Mouse (Mus musculus): ENCODE measurements around the gene Wiz. TPM values are rescaled to one million over a fixed set of nuclear protein-coding genes. Genes with fewer than 3 reads are reported as not detected.

Gene Wiz
- polyA plus RNA-seq, 1 experiment from 2014 or later: 6.2 TPM

DNA sequence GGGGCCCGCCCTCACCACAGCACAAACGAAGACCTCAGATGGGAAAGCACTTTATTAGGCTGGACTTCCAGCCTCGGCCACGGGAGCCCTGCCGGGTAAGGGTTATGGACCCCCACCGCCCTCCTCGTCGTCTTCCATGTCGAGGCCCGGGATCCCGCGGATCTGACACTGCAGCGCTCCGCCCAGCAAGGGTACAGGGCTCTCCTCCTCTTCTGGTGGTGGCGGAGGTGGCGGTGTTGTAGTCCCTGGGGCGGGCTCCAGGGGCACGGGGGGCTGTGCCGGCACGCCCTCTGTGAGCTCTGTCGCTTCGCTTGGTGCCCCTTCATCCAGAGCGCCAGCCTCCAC is 67.9 kb downstream of the Wiz start:
- H3K27me3 ChIP-seq: no peaks in the 10 kb centered on the region
- H3K27ac ChIP-seq (replicated peaks): peak overlapping the region; percentile 95
- peak; percentile 71 for ATAC-seq (ENCODE audit: insufficient read depth)
- peak overlapping the region; percentile 81 for H3K9ac ChIP-seq
- H3K4me3 ChIP-seq (replicated peaks): peak overlapping the region; percentile 96
- peak overlapping the region; percentile 91 for H3K4me2 ChIP-seq
- peaks cover 51% of the 10 kb centered on the region for H3K36me3 ChIP-seq (replicated peaks)
- H3K9me3 ChIP-seq (replicated peaks): no peaks in the 10 kb centered on the region
- peaks cover 41% of the 10 kb centered on the region for H3K4me1 ChIP-seq (replicated peaks)
- 0% methylated on average over 23 of the region's 23 CpGs for WGBS (ENCODE audit: insufficient replicate concordance)

DNA sequence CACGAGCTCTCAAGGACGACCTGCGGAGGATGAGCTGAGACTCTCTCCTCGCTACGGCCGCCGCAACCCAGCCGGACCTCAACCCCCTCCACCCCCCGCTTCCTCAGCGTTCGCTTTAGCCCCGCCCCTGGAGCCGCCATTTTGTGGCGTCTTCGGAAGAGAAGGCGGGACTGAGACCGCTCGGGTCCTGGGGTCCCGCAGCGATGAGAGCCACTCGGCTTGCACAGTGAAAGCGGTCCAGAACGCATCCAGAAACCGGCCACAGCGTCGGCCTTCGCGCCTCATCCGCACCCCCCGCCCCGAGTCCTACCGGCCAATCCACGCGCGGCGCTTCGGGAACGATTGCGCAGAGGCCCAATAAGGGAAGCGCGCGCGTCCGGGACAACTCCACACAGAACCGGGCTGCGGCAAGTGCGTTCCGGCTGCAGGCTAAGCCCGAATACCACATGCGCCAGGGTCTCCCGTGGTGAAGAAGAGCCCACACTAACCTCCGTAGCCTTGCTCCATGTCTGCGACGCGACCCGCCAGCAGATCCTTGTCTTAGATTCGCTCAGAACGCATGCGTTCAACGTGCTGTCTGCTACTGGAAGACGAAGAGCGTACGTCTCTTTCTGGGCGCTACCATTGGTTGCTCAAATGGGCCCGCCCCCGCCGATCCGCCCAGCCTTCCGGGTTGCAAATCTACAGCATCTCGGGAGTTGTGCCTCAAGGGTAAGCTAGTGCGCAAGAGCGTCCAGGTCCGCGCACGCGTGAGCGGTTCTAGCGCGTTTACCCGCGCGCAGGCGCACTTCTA is 68.4 kb downstream of the Wiz start, which contains the start of gene Akap8:
Gene Akap8 (minus strand): TSS at position 642 of the 793 bp plus-strand sequence.
- H3K9me3 ChIP-seq (replicated peaks): no peaks in the 10 kb centered on the region
- H3K4me3 ChIP-seq (replicated peaks): peak within 1 kb of the TSS; percentile 96
- peak within 1 kb of the TSS; percentile 82 for H3K9ac ChIP-seq
- under 1% methylated on average over 82 of the region's 83 CpGs for WGBS (ENCODE audit: insufficient replicate concordance)
- no peaks in the 10 kb centered on the region for H3K27me3 ChIP-seq
- peaks cover 46% of the 10 kb centered on the region for H3K4me1 ChIP-seq (replicated peaks)
- ATAC-seq (ENCODE audit: insufficient read depth): peak; percentile 95
- H3K4me2 ChIP-seq: peak within 1 kb of the TSS; percentile 91
- peak within 1 kb of the TSS; percentile 95 for H3K27ac ChIP-seq (replicated peaks)
- H3K36me3 ChIP-seq (replicated peaks): peaks cover 51% of the 10 kb centered on the region

DNA sequence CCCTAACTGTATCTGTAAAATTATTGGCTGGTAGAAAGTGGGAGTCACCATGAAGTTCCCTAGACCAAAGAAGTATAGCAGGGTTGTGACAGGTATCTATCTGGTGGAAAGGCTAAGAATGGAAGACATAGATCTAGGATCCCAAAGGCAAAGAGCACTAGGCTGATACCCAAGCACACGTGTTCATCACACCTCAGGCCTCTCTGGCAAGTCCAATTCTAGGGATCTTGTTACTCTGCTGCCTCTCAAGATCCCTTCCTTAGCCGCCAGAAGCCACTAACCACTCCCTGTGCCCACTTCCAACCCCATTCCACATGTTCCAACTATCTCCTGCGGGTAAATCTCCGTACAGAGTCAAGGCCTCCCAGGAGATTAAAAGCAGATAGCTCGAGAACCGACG is 69.3 kb downstream of the Wiz start:
- Histone ChIP-seq H3K4me2 (peak overlapping the region; percentile 91), H3K27ac (replicated peaks) (peak overlapping the region; percentile 95), H3K4me3 (replicated peaks) (peak overlapping the region; percentile 96), H3K9me3 (replicated peaks) (no peaks in the 10 kb centered on the region), H3K9ac (peak overlapping the region; percentile 82), H3K27me3 (no peaks in the 10 kb centered on the region), H3K36me3 (replicated peaks) (peaks cover 56% of the 10 kb centered on the region), H3K4me1 (replicated peaks) (peaks cover 46% of the 10 kb centered on the region)
- 0% methylated on average over 7 of the region's 7 CpGs for WGBS (ENCODE audit: insufficient replicate concordance)
- no peak for ATAC-seq (ENCODE audit: insufficient read depth)

DNA sequence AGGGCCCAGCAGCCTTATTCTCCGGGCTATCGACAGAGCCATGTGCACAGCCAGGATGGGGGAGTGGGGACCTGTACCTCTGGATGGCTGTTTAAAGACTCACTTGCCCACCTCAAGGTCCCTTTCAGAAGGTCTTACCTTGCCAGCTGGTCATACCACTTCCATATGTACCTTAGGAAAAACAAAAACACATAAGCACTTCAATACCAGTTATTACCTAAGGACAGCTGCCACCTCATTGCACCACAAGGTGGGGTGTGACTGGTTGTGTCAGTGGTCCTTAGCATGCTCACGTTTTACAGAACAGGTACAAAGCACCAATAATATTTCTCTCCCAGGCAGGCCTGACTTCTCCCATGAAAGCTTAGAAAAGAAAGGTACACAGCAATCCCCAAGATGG is 71.5 kb downstream of the Wiz start:
- no peak overlapping the region for H3K9ac ChIP-seq

DNA sequence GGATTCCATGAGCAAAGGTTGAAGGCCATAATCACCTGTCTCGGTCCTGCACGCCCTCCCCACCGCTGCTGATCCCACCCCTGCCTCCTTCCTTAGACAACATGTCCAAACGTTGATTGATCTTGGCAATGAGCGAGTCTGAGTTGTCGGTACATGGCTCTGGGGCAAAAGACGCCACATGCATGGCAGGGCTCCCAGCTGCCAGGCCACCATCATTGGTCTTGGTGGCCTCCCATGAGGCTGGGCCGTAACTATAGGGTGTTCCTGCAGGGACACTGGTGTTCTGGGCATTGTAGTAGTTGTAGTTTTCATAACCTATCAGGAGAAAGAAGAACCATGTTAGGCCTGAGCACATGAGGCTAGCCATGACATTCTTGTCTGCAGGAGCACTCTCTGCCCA is 72.2 kb downstream of the Wiz start:
- 88% methylated on average over 8 of the region's 8 CpGs for WGBS (ENCODE audit: insufficient replicate concordance)
- peaks cover 66% of the 10 kb centered on the region for H3K36me3 ChIP-seq (replicated peaks)
- no peak overlapping the region for H3K27ac ChIP-seq (replicated peaks)

More for the DNA sequence above, 71.5 kb downstream of the Wiz start:
- 71% methylated on average over 3 of the region's 3 CpGs for WGBS (ENCODE audit: insufficient replicate concordance)
- no peak for ATAC-seq (ENCODE audit: insufficient read depth)
- Histone ChIP-seq H3K4me3 (replicated peaks) (no peak overlapping the region), H3K9me3 (replicated peaks) (no peaks in the 10 kb centered on the region), H3K4me2 (no peak overlapping the region), H3K27me3 (no peaks in the 10 kb centered on the region), H3K36me3 (replicated peaks) (peaks cover 62% of the 10 kb centered on the region), H3K27ac (replicated peaks) (no peak overlapping the region), H3K4me1 (replicated peaks) (peaks cover 51% of the 10 kb centered on the region)

GRCm38 (mm10) chr17:32315560-32315959 is 73.7 kb downstream of the Wiz start:
- 88% methylated on average over 5 of the region's 5 CpGs for WGBS (ENCODE audit: insufficient replicate concordance)
- Histone ChIP-seq H3K4me1 (replicated peaks) (peaks cover 38% of the 10 kb centered on the region), H3K27ac (replicated peaks) (no peak overlapping the region), H3K4me2 (no peak overlapping the region), H3K9me3 (replicated peaks) (no peaks in the 10 kb centered on the region), H3K27me3 (no peaks in the 10 kb centered on the region), H3K9ac (no peak overlapping the region), H3K36me3 (replicated peaks) (peaks cover 81% of the 10 kb centered on the region), H3K4me3 (replicated peaks) (no peak overlapping the region)
- no peak for ATAC-seq (ENCODE audit: insufficient read depth)

More for the DNA sequence above, 72.2 kb downstream of the Wiz start:
- H3K9me3 ChIP-seq (replicated peaks): no peaks in the 10 kb centered on the region
- no peak for ATAC-seq (ENCODE audit: insufficient read depth)
- no peaks in the 10 kb centered on the region for H3K27me3 ChIP-seq
- no peak overlapping the region for H3K9ac ChIP-seq
- H3K4me2 ChIP-seq: no peak overlapping the region
- peaks cover 44% of the 10 kb centered on the region for H3K4me1 ChIP-seq (replicated peaks)
- H3K4me3 ChIP-seq (replicated peaks): no peak overlapping the region

- no peak overlapping the region for H3K4me2 ChIP-seq
- no peak overlapping the region for H3K4me3 ChIP-seq (replicated peaks)
- no peaks in the 10 kb centered on the region for H3K27me3 ChIP-seq
- 37% methylated on average over 5 of the region's 5 CpGs for WGBS (ENCODE audit: insufficient replicate concordance)
- H3K4me1 ChIP-seq (replicated peaks): peaks cover 30% of the 10 kb centered on the region
- H3K9ac ChIP-seq: no peak overlapping the region
- ATAC-seq (ENCODE audit: insufficient read depth): 0 out of 2 replicates have a peak, but pooled peaks have one; percentile 12
- peaks cover 98% of the 10 kb centered on the region for H3K36me3 ChIP-seq (replicated peaks)
- no peak overlapping the region for H3K27ac ChIP-seq (replicated peaks)
- no peaks in the 10 kb centered on the region for H3K9me3 ChIP-seq (replicated peaks)
Measured at GRCm38 (mm10) chr17:32313892-32314291, 75.3 kb downstream of the Wiz start.

GRCm38 (mm10) chr17:32312801-32313200 is 76.4 kb downstream of the Wiz start:
- no peak for ATAC-seq (ENCODE audit: insufficient read depth)
- peaks cover 30% of the 10 kb centered on the region; the same call in 1 of the 2 replicates for H3K4me1 ChIP-seq (replicated peaks)
- H3K9me3 ChIP-seq (replicated peaks): no peaks in the 10 kb centered on the region
- no peak overlapping the region for H3K4me3 ChIP-seq (replicated peaks)
- 83% methylated on average over 8 of the region's 8 CpGs for WGBS (ENCODE audit: insufficient replicate concordance)
- no peaks in the 10 kb centered on the region for H3K27me3 ChIP-seq
- no peak overlapping the region for H3K4me2 ChIP-seq
- H3K36me3 ChIP-seq (replicated peaks): peaks cover 99% of the 10 kb centered on the region
- no peak overlapping the region for H3K9ac ChIP-seq
- no peak overlapping the region for H3K27ac ChIP-seq (replicated peaks)

- 26% methylated on average over 4 of the region's 4 CpGs for WGBS (ENCODE audit: insufficient replicate concordance)
- peaks cover 19% of the 10 kb centered on the region; the same call in 1 of the 2 replicates for H3K4me1 ChIP-seq (replicated peaks)
- no peaks in the 10 kb centered on the region for H3K27me3 ChIP-seq
- no peaks in the 10 kb centered on the region for H3K9me3 ChIP-seq (replicated peaks)
- no peak overlapping the region for H3K27ac ChIP-seq (replicated peaks)
- no peak overlapping the region for H3K9ac ChIP-seq
- ATAC-seq (ENCODE audit: insufficient read depth): no peak
- no peak overlapping the region for H3K4me2 ChIP-seq
- no peak overlapping the region for H3K4me3 ChIP-seq (replicated peaks)
- H3K36me3 ChIP-seq (replicated peaks): peaks cover 99% of the 10 kb centered on the region
Measured at GRCm38 (mm10) chr17:32307963-32308362, 81.3 kb downstream of the Wiz start.

Measured in liver, embryonic 15.5 days (tissue).